In the genomic region with DNA sequence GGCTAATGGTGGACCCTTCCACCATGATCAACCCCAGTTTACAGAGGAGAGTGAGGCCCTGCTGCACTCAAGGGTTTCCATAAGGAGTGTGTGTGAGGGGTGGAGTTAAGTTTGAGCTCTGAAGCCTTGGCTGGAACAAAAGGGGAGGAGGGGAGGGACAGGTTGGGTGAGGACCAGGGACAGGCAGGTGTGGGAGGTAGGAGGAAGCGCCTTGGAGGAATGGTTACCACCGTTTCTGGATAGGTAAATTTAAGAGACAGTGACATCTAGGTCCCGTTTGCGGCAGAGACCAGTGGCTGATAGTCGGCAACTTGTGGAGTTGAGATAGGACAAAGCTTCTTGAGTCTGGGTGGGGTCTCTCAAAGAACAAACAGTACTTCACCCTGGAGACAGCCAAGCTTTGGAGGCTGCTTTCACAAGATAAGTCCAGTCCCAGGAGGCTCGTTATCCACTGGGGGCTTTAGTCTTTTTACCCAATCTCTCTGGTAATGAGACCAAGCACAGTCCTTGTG, we compare ENCODE assay signal across 14 mouse cellular contexts. TPM values are rescaled to one million over a fixed set of nuclear protein-coding genes. Genes with fewer than 3 reads are reported as not detected.
DNase-seq lines count a peak whose midpoint lies in the region; ATAC-seq lines count a peak whose summit lies in the region.
"Had no signal": no experiment of that assay in that cellular context is flagged by ENCODE, and none has a peak within 500 bp of the region (broad histone marks: within the 10 kb centered on the region; RNA-seq: fewer than 3 reads in every experiment).

No protein-coding gene starts in this region.

- no peak for DNase-seq in forebrain, embryonic 10.5 days (ENCODE audit: extremely low spot score, low spot score)
- peak; percentile 64 for DNase-seq in testis, postnatal 14 days (ENCODE audit: low spot score)
- no peak for DNase-seq in testis, postnatal 10 days (ENCODE audit: low spot score)
- DNase-seq in liver, embryonic 13.5 days = peak; percentile 75
- DNase-seq in cerebellum, postnatal 14 days = no peak
- DNase-seq in embryo, embryonic 11 days = no peak
- DNase-seq in hindbrain, embryonic 10.5 days (ENCODE audit: low spot score) = no peak
- DNase-seq: cerebellum, adult 8-10 months; kidney, postnatal 4 days had no signal

- H3K27me3 ChIP-seq in forebrain, embryonic 10.5 days (ENCODE audit: poor library complexity, severe bottlenecking) = no peaks in the 10 kb centered on the region
- no peaks in the 10 kb centered on the region for H3K27me3 ChIP-seq in forebrain, embryonic 13.5 days
- no peaks in the 10 kb centered on the region for H3K27me3 ChIP-seq in liver, embryonic 13.5 days
- no peaks in the 10 kb centered on the region for H3K27me3 ChIP-seq in hindbrain, embryonic 10.5 days (ENCODE audit: insufficient read depth, poor library complexity, severe bottlenecking)
- H3K27me3 ChIP-seq: embryonic facial prominence, embryonic 13.5 days; heart, embryonic 13.5 days; hindbrain, embryonic 15.5 days had no signal

- H3K4me3 ChIP-seq in forebrain, embryonic 10.5 days = no peak overlapping the region
- H3K4me3 ChIP-seq in forebrain, embryonic 13.5 days = no peak overlapping the region
- H3K4me3 ChIP-seq in liver, embryonic 13.5 days (replicated peaks) = peak overlapping the region; percentile 15
- no peak overlapping the region for H3K4me3 ChIP-seq in hindbrain, embryonic 10.5 days
- H3K4me3 ChIP-seq: embryonic facial prominence, embryonic 13.5 days; heart, embryonic 13.5 days; hindbrain, embryonic 15.5 days had no signal

- WGBS in forebrain, embryonic 10.5 days = 71% methylated on average over 6 of the region's 6 CpGs
- WGBS in forebrain, embryonic 13.5 days = 61% methylated on average over 6 of the region's 6 CpGs
- 12% methylated on average over 6 of the region's 6 CpGs for WGBS in liver, embryonic 13.5 days (ENCODE audit: insufficient replicate concordance)
- 73% methylated on average over 6 of the region's 6 CpGs for WGBS in hindbrain, embryonic 10.5 days

- peak overlapping the region; percentile 40 for H3K27ac ChIP-seq in forebrain, embryonic 10.5 days
- no peak overlapping the region for H3K27ac ChIP-seq in forebrain, embryonic 13.5 days
- H3K27ac ChIP-seq in liver, embryonic 13.5 days = peak overlapping the region; percentile 91
- H3K27ac ChIP-seq in hindbrain, embryonic 10.5 days = no peak overlapping the region
- H3K27ac ChIP-seq: embryonic facial prominence, embryonic 13.5 days; heart, embryonic 13.5 days; macrophage had no signal

- H3K4me2 ChIP-seq in forebrain, embryonic 13.5 days = no peak overlapping the region
- H3K4me2 ChIP-seq in liver, embryonic 13.5 days = peak overlapping the region; percentile 57
- H3K4me2 ChIP-seq: embryonic facial prominence, embryonic 13.5 days; heart, embryonic 13.5 days; hindbrain, embryonic 15.5 days had no signal

- no peak for ATAC-seq in forebrain, embryonic 13.5 days
- peak; percentile 95 for ATAC-seq in liver, embryonic 13.5 days (ENCODE audit: low read depth)

- no peaks in the 10 kb centered on the region; the same call in 1 of the 2 replicates for H3K9me3 ChIP-seq in forebrain, embryonic 10.5 days
- no peaks in the 10 kb centered on the region for H3K9me3 ChIP-seq in forebrain, embryonic 13.5 days (replicated peaks)
- no peaks in the 10 kb centered on the region for H3K9me3 ChIP-seq in liver, embryonic 13.5 days (replicated peaks)
- H3K9me3 ChIP-seq in hindbrain, embryonic 10.5 days = no peaks in the 10 kb centered on the region
- H3K9me3 ChIP-seq: embryonic facial prominence, embryonic 13.5 days; heart, embryonic 13.5 days; hindbrain, embryonic 15.5 days had no signal

- peaks cover 9% of the 10 kb centered on the region for H3K4me1 ChIP-seq in forebrain, embryonic 10.5 days
- H3K4me1 ChIP-seq in forebrain, embryonic 13.5 days = peaks cover 12% of the 10 kb centered on the region; the same call in 1 of the 2 replicates
- peaks cover 50% of the 10 kb centered on the region for H3K4me1 ChIP-seq in liver, embryonic 13.5 days (replicated peaks)
- peaks cover 8% of the 10 kb centered on the region for H3K4me1 ChIP-seq in hindbrain, embryonic 10.5 days (replicated peaks)
- H3K4me1 ChIP-seq: embryonic facial prominence, embryonic 13.5 days had no signal

- no peak overlapping the region for H3K9ac ChIP-seq in forebrain, embryonic 13.5 days
- H3K9ac ChIP-seq in liver, embryonic 13.5 days = peak overlapping the region; percentile 50
- H3K9ac ChIP-seq: embryonic facial prominence, embryonic 13.5 days; heart, embryonic 13.5 days; hindbrain, embryonic 15.5 days had no signal

- H3K36me3 ChIP-seq in forebrain, embryonic 10.5 days (replicated peaks) = no peaks in the 10 kb centered on the region
- H3K36me3 ChIP-seq in forebrain, embryonic 13.5 days (ENCODE audit: poor library complexity, severe bottlenecking) = no peaks in the 10 kb centered on the region
- no peaks in the 10 kb centered on the region for H3K36me3 ChIP-seq in liver, embryonic 13.5 days
- H3K36me3 ChIP-seq in hindbrain, embryonic 10.5 days = no peaks in the 10 kb centered on the region
- H3K36me3 ChIP-seq: embryonic facial prominence, embryonic 13.5 days; heart, embryonic 13.5 days; hindbrain, embryonic 15.5 days had no signal

RNA-seq across cellular contexts. Expression of gene Hsph1, which starts 12.8 kb away (rescaled TPM):
- 126 and 138 TPM in 2 replicates for polyA plus RNA-seq in forebrain, embryonic 10.5 days (2016; fragmentation: Nextera tagmentation; extraction: Ambion mirVana)
- polyA plus RNA-seq in forebrain, embryonic 13.5 days (2015; fragmentation: Nextera tagmentation; extraction: Ambion mirVana) = 108 and 109 TPM in 2 replicates
- 45.2 and 60.6 TPM in 2 replicates for polyA plus RNA-seq in liver, embryonic 13.5 days (2015; fragmentation: Nextera tagmentation; extraction: Ambion mirVana)
- 95.4 and 120 TPM in 2 replicates for polyA plus RNA-seq in hindbrain, embryonic 10.5 days (2016; fragmentation: Nextera tagmentation; extraction: Ambion mirVana)

RNA-seq across cellular contexts. Expression of gene B3glct, which starts 29.1 kb away (rescaled TPM):
- polyA plus RNA-seq in forebrain, embryonic 10.5 days (2016; fragmentation: Nextera tagmentation; extraction: Ambion mirVana) = 14.9 and 15.4 TPM in 2 replicates
- polyA plus RNA-seq in forebrain, embryonic 13.5 days (2015; fragmentation: Nextera tagmentation; extraction: Ambion mirVana) = 12.4 and 12.8 TPM in 2 replicates
- 4.5 and 5.8 TPM in 2 replicates for polyA plus RNA-seq in liver, embryonic 13.5 days (2015; fragmentation: Nextera tagmentation; extraction: Ambion mirVana)
- polyA plus RNA-seq in hindbrain, embryonic 10.5 days (2016; fragmentation: Nextera tagmentation; extraction: Ambion mirVana) = 11.9 and 14.9 TPM in 2 replicates

Comparison
In these comparisons a context has a peak if more than half of its experiments do, and no peak if none do; other contexts are left out.
1. DNase-seq: peak in testis, postnatal 14 days (single experiment) and liver, embryonic 13.5 days (single experiment); none in forebrain, embryonic 10.5 days (single experiment), testis, postnatal 10 days (single experiment), cerebellum, postnatal 14 days (0 of 2), embryo, embryonic 11 days (single experiment) and hindbrain, embryonic 10.5 days (single experiment).
2. H3K27ac ChIP-seq: peak in forebrain, embryonic 10.5 days (single experiment) and liver, embryonic 13.5 days (single experiment); none in forebrain, embryonic 13.5 days (single experiment) and hindbrain, embryonic 10.5 days (single experiment).